Mouse (Mus musculus): ENCODE data around the gene Ecm2.
A peak's percentile ranks its signal among the peaks of the same experiment; 100 is the strongest.

Ecm2 gene

GRCm38 (mm10) chr13:49504510-49504909 is at the start of gene Ecm2:
Gene Ecm2 (plus strand): TSS chr13:49504810.
- no peak for DNase-seq

GRCm38 (mm10) chr13:49460276-49460675 is 44.3 kb upstream of the Ecm2 start:
- DNase-seq, result no peak

- no peak for DNase-seq
Observed at GRCm38 (mm10) chr13:49460692-49461414, 43.8 kb upstream of the Ecm2 start.

- DNase-seq, result no peak
Observed at GRCm38 (mm10) chr13:49461458-49462132, 43.0 kb upstream of the Ecm2 start.

GRCm38 (mm10) chr13:49462921-49463320 is 41.7 kb upstream of the Ecm2 start:
- no peak for DNase-seq

- DNase-seq, result no peak
Observed at GRCm38 (mm10) chr13:49465875-49466274, 38.7 kb upstream of the Ecm2 start.

- DNase-seq, result no peak
Observed at GRCm38 (mm10) chr13:49466393-49467075, 38.1 kb upstream of the Ecm2 start.

GRCm38 (mm10) chr13:49467585-49467984 is 37.0 kb upstream of the Ecm2 start:
- peak in 1 of 2 experiments; percentile 4 for DNase-seq

GRCm38 (mm10) chr13:49469002-49469401 is 35.6 kb upstream of the Ecm2 start:
- peak; percentile 8 to 29 for DNase-seq

GRCm38 (mm10) chr13:49470319-49470718 is 34.3 kb upstream of the Ecm2 start:
- peak in 1 of 2 experiments; percentile 3 for DNase-seq

GRCm38 (mm10) chr13:49470806-49471205 is 33.8 kb upstream of the Ecm2 start:
- peak in 1 of 2 experiments; percentile 3 for DNase-seq

- no peak for DNase-seq
Observed at GRCm38 (mm10) chr13:49471981-49472675, 32.5 kb upstream of the Ecm2 start.

- DNase-seq, result no peak
Observed at GRCm38 (mm10) chr13:49472676-49473005, 32.0 kb upstream of the Ecm2 start.

- no peak for DNase-seq
Observed at GRCm38 (mm10) chr13:49477887-49478286, 26.7 kb upstream of the Ecm2 start.

- no peak for DNase-seq
Observed at GRCm38 (mm10) chr13:49478851-49479374, 25.7 kb upstream of the Ecm2 start.

GRCm38 (mm10) chr13:49479399-49479798 is 25.2 kb upstream of the Ecm2 start:
- DNase-seq, result no peak

- peak; percentile 41 to 64 for DNase-seq
Observed at GRCm38 (mm10) chr13:49480057-49480456, 24.6 kb upstream of the Ecm2 start.

GRCm38 (mm10) chr13:49480551-49480950 is 24.1 kb upstream of the Ecm2 start:
- DNase-seq, result peak; percentile 48 to 49

GRCm38 (mm10) chr13:49485388-49485787 is 19.2 kb upstream of the Ecm2 start:
- DNase-seq, result no peak

GRCm38 (mm10) chr13:49492376-49493368 is 11.9 kb upstream of the Ecm2 start, which contains the start of gene Tes3-ps:
Gene Tes3-ps (plus strand): TSS chr13:49493318.
- no peak for DNase-seq

GRCm38 (mm10) chr13:49505776-49506175 is 1.2 kb downstream of the Ecm2 start:
- DNase-seq, result no peak

GRCm38 (mm10) chr13:49507176-49507575 is 2.6 kb downstream of the Ecm2 start:
- no peak for DNase-seq
